Mouse (Mus musculus): ENCODE results near the gene Lrig1. TPM values are rescaled to one million over a fixed set of nuclear protein-coding genes. Genes with fewer than 3 reads are reported as not detected.

Lrig1 gene
- total RNA-seq, 2 experiments from 2014 or later = 11.7 to 14.9 TPM

GRCm38 (mm10) chr6:94618671-94619070, 81.3 kb downstream of the Lrig1 start:
- no peak for DNase-seq

DNA sequence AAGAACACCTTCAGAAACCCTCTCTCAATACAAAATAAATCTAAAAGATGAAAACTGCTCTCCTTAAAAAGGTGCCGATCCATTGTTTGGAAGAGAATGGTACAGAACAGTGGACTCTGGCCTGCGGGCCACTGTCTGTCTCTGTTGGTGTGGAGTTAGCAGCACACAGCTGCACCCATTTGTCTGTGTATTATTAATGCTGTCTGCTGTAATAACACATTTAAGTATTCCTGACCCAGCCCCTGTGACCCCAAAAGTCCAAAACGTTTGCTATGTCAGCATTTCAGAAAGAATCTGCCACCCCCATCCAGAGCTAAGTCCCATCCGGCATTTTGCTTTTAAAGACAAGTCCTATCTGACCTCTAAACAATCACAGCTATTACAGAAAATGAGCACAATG, 84.0 kb downstream of the Lrig1 start:
- no peak for DNase-seq

DNA sequence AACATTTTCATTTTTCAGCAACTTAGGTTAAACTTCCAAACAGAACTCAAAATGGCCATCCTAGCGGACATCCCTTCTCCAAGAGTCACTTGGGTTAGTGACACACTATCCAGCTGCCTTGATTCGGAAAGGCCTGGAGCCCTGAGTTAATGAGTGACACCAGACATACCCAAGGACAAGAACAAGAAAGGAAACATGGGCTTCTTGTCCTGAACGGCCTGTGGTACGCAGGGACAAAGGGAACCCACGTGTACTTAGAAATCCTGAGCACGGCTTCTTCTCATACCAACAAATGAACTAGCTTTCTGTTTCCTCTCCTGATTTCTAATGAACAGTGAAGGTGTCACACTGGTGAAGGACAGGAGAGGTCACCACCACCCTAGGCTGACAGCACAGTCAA, 85.6 kb downstream of the Lrig1 start:
- no peak for DNase-seq

- no peak for DNase-seq
Measured at GRCm38 (mm10) chr6:94613235-94613895, 86.6 kb downstream of the Lrig1 start.

GRCm38 (mm10) chr6:94604546-94604945, 95.4 kb downstream of the Lrig1 start:
- DNase-seq = no peak

GRCm38 (mm10) chr6:94604072-94604471, 95.9 kb downstream of the Lrig1 start:
- no peak for DNase-seq

DNA sequence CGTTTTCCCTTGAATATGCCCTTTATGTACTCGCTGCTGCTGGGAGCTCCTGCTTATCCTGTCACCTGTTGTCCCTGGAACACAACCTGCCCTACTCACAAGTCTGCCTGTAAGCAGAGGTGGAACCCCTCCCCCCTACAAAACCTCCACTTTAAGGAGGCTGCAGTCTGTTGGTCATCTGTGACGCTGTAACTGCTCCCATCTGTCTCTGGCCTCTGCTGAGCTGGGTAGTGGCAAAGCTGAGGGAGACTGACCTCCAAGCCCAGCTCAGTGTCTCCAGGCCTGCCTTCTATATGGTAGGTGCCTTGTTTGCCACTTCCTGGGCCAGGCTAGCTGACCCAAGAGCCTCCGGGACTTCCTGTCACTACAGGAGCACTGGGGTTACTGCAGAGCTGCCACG, 98.1 kb downstream of the Lrig1 start:
- DNase-seq = no peak

DNA sequence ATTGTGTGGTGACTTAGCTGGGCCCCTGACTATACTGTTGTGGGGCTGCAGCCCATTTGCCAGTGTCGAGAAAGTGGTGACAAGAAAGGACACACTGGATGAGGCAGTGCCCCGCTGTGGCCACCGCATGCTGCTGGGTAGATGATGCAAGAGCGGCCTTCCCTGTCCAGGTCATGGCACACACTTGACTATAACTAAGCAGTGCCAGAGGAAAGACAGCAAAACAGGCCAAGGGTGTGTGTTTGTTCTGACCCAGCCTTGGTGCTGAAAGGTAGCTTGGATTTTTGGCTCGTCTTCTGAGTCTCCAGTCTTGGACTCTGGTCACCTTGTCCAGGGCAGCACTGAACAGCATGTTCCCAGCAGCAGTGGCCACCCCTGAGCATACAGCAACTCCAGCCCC, 98.9 kb downstream of the Lrig1 start:
- peak; percentile 57 to 81 for DNase-seq

- no peak for DNase-seq
Measured at GRCm38 (mm10) chr6:94599016-94599415, 100.9 kb downstream of the Lrig1 start.

GRCm38 (mm10) chr6:94598421-94598820, 101.5 kb downstream of the Lrig1 start:
- DNase-seq = no peak

- DNase-seq = peak; percentile 33 to 46
Measured at GRCm38 (mm10) chr6:94596761-94597485, 103.0 kb downstream of the Lrig1 start.

DNA sequence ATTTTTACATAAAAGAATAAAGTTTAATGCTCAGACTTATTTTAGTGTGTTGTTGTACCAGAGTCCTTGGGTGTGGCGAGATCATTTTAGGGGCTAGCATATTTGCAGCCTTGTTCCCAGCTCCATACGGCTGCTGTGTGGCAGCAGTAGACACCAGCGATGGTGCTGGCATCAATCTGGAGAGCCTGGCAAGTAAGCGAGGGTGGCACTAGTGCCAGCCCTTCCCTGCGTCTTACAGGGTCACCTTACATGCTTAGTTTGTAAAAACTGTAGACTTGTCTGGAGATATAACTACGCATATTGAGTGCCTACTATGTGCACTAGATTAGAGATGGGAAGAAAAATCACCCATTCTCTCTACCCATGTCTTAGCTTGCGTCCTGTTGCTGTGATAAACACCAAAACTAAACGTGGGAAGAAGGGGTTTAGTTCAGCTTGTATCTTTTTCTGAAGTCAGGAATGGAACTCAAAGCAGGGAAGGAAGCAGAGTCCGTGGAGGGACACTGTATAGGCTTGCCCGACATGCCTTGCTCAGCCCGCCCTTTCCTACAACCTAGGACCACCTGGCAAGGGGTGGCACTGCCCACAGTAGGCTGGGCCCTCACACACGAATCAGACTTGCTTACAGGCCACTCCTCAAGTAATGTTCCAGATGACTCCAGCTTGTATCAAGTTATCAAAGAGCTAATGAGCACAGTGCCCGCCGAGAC, 103.8 kb downstream of the Lrig1 start:
- no peak for DNase-seq

DNA sequence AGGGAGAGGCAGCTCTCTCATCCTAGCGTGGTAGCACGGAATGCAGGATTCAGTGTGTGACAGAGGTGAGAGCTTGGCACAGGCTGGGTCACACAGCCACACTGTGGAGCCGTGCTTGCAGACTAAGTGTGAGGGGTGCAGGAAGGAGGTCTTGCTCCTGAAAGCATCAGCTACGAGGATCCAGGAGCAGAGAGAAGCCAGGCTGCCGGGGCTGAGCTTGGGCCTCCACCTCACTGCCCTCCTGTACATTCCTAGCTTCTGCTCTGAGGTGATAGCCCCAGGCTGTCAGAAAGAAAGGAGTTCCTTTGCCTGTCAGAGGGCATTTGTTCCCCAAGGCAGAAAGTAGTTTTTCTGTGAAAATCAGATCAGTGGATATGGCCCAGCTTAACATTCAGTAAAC, 104.8 kb downstream of the Lrig1 start:
- no peak for DNase-seq

- no peak for DNase-seq
Measured at GRCm38 (mm10) chr6:94594711-94595110, 105.2 kb downstream of the Lrig1 start.

GRCm38 (mm10) chr6:94594096-94594665, 105.8 kb downstream of the Lrig1 start:
- DNase-seq = no peak

DNA sequence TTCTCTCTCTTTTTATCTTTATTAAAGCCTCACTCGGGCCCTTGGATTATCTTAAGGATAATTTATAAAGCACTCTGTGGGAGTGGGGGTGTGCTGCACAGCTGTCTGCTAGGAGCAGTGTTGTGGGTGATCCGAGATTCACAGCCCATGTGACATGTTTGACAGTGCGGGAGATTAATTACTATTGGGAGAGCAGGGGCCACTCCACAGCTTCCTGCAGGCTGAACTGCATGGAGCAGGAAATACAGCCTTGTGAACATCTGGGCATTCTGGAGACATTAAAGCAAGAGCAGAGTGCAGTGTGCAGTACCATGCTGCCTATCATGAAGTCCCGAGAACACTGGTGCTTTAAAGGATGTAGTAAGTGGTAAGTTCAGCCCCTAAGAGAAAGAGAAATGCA, 107.2 kb downstream of the Lrig1 start:
- DNase-seq = no peak

DNA sequence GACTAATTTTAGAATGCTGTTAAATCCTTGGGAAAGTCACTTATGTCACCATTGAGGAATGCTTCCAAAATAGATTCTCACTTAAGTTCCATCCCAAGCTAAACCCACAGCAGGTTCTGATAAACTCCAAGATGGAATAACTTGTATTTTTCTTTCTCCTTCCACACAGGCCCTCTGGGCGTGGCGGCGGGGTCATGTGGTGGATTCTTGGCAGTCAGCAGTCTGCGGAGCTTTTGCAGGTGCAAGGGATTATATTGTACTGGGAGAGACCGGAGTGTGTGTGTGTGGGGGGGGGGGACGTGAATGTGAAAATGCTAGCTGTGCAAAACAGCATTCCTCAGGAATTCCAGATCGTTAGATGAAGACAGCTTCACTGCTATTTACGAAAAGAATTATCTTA, 107.7 kb downstream of the Lrig1 start:
- DNase-seq = no peak

GRCm38 (mm10) chr6:94588365-94588764, 111.6 kb downstream of the Lrig1 start:
- DNase-seq = no peak

DNA sequence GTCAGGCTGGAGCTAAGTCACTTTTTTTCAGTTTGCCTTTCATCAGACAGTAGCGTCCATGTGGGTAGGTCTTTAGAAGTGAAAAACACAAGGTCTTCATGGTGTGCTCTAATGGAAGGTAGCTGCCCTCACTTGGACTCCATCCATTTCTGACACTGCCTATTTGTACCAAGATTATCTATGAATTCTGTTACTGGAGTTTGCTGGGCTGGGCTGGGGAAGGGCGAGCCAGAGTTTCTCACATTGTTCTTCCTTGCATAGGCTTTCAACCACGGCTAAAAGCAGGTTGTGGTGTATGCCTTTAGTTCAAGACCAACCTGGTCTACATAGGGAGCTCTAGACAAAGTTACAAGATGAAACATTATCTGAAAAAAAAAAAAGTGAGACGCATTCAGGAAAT, 115.0 kb downstream of the Lrig1 start:
- no peak for DNase-seq

GRCm38 (mm10) chr6:94584147-94584695, 115.7 kb downstream of the Lrig1 start:
- no peak for DNase-seq

DNA sequence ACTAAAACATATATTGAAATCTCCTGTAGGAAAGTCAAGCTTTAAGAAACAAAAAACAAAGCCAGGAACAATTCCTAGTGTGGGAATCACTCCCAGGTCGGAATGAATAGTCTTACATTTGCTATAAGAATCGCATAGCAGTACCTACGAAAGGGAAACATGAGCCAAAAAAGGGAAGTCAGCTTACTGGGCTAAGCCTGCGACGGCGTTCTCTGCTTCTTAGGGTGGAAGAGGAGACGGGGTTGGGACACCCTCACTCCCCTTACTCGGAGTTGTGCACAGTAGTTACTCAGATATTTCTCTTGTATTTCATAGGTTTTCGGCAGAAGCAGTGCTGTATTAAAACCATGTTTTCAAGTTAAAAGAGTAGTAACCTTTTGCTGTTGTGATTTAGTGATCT, 117.9 kb downstream of the Lrig1 start:
- no peak for DNase-seq

DNA sequence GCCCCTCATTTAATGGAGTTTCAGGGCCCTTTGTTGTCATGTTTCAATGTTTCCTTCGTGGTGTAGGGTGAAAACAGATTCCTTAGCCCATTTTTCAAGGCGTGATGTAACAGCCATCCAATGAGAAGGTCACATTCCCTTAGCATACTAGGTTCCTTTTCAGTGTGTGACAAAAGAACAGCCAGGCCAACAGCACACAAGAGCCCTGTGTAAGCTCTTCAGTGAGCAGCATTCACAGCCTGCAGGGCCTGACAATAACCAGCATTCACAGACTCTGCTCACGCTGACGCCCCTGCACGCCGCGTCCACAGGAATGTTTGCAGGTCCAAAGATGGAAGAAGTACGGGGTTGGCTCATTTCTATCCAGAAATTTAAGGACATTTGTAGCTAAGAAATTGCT, 122.0 kb downstream of the Lrig1 start:
- DNase-seq = no peak

Data from adrenal gland, postnatal 36 days (tissue).